Mouse (Mus musculus): ENCODE results near the gene Actrt2. TPM values are rescaled to one million over a fixed set of nuclear protein-coding genes. Genes with fewer than 3 reads are reported as not detected.

Gene Actrt2
- total RNA-seq, 2 experiments from 2014 or later, result not detected

- intact Hi-C loops (cut with DNase I), result no loop called here
- no peak for TF ChIP-seq CTCF (IDR thresholded peaks at IDR 0.05)
Observed at GRCm38 (mm10) chr4:154700436-154700835, 32.8 kb upstream of the Actrt2 start.

GRCm38 (mm10) chr4:154699236-154699635, 31.6 kb upstream of the Actrt2 start:
- Histone ChIP-seq H3K27ac (no peak overlapping the region), H3K4me3 (no peak overlapping the region)
- DNase-seq (ENCODE audit: extremely low spot score in 1 of 2, low spot score in 2 of 2), result no peak
- TF ChIP-seq CTCF (IDR thresholded peaks at IDR 0.05), result no peak
- intact Hi-C loops (cut with DNase I), result no loop called here

More at GRCm38 (mm10) chr4:154700436-154700835, 32.8 kb upstream of the Actrt2 start:
- H3K27ac ChIP-seq, result no peak overlapping the region
- DNase-seq (ENCODE audit: extremely low spot score in 1 of 2, low spot score in 2 of 2), result no peak
- H3K4me3 ChIP-seq, result no peak overlapping the region

GRCm38 (mm10) chr4:154698631-154699030, 31.0 kb upstream of the Actrt2 start:
- intact Hi-C loops (cut with DNase I), result no loop called here
- Histone ChIP-seq H3K27ac (no peak overlapping the region), H3K4me3 (no peak overlapping the region)
- no peak for DNase-seq (ENCODE audit: extremely low spot score in 1 of 2, low spot score in 2 of 2)
- no peak for TF ChIP-seq CTCF (IDR thresholded peaks at IDR 0.05)

GRCm38 (mm10) chr4:154698021-154698590, 30.4 kb upstream of the Actrt2 start:
- TF ChIP-seq CTCF (IDR thresholded peaks at IDR 0.05), result no peak
- H3K4me3 ChIP-seq, result no peak overlapping the region
- no peak for DNase-seq (ENCODE audit: extremely low spot score in 1 of 2, low spot score in 2 of 2)
- intact Hi-C loops (cut with DNase I), result no loop called here
- H3K27ac ChIP-seq, result no peak overlapping the region

GRCm38 (mm10) chr4:154697476-154697875, 29.8 kb upstream of the Actrt2 start:
- intact Hi-C loops (cut with DNase I), result no loop called here
- DNase-seq (ENCODE audit: extremely low spot score in 1 of 2, low spot score in 2 of 2), result no peak
- H3K27ac ChIP-seq, result no peak overlapping the region
- no peak overlapping the region for H3K4me3 ChIP-seq
- TF ChIP-seq CTCF (IDR thresholded peaks at IDR 0.05), result no peak

GRCm38 (mm10) chr4:154696552-154696951, 28.9 kb upstream of the Actrt2 start:
- no peak for DNase-seq (ENCODE audit: extremely low spot score in 1 of 2, low spot score in 2 of 2)
- Histone ChIP-seq H3K4me3 (no peak overlapping the region), H3K27ac (no peak overlapping the region)
- no peak; the same call in 1 of the 2 replicates for TF ChIP-seq CTCF (IDR thresholded peaks at IDR 0.05)
- intact Hi-C loops (cut with DNase I), result no loop called here

- no peak for TF ChIP-seq CTCF (IDR thresholded peaks at IDR 0.05)
- intact Hi-C loops (cut with DNase I), result no loop called here
- no peak for DNase-seq (ENCODE audit: extremely low spot score in 1 of 2, low spot score in 2 of 2)
- H3K27ac ChIP-seq, result no peak overlapping the region
- no peak overlapping the region for H3K4me3 ChIP-seq
Observed at GRCm38 (mm10) chr4:154696146-154696545, 28.5 kb upstream of the Actrt2 start.

GRCm38 (mm10) chr4:154694361-154694760, 26.7 kb upstream of the Actrt2 start:
- TF ChIP-seq CTCF (IDR thresholded peaks at IDR 0.05), result no peak
- Histone ChIP-seq H3K4me3 (no peak overlapping the region), H3K27ac (no peak overlapping the region)
- intact Hi-C loops (cut with DNase I), result no loop called here
- no peak for DNase-seq (ENCODE audit: extremely low spot score in 1 of 2, low spot score in 2 of 2)

- no peak overlapping the region for H3K4me3 ChIP-seq
- intact Hi-C loops (cut with DNase I), result no loop called here
- TF ChIP-seq CTCF (IDR thresholded peaks at IDR 0.05), result no peak
- DNase-seq (ENCODE audit: extremely low spot score in 1 of 2, low spot score in 2 of 2), result no peak
- H3K27ac ChIP-seq, result no peak overlapping the region
Observed at GRCm38 (mm10) chr4:154693348-154694015, 25.8 kb upstream of the Actrt2 start.

GRCm38 (mm10) chr4:154683068-154683752, 15.5 kb upstream of the Actrt2 start:
- DNase-seq (ENCODE audit: extremely low spot score in 1 of 2, low spot score in 2 of 2), result no peak
- no peak for TF ChIP-seq CTCF (IDR thresholded peaks at IDR 0.05)
- no peak overlapping the region for H3K4me3 ChIP-seq
- no peak overlapping the region for H3K27ac ChIP-seq
- intact Hi-C loops (cut with DNase I), result no loop called here

- no peak for DNase-seq (ENCODE audit: extremely low spot score in 1 of 2, low spot score in 2 of 2)
- H3K27ac ChIP-seq, result no peak overlapping the region
- intact Hi-C loops (cut with DNase I), result no loop called here
- no peak for TF ChIP-seq CTCF (IDR thresholded peaks at IDR 0.05)
- H3K4me3 ChIP-seq, result no peak overlapping the region
Observed at GRCm38 (mm10) chr4:154682311-154682710, 14.6 kb upstream of the Actrt2 start.

GRCm38 (mm10) chr4:154675441-154676000, 7.9 kb upstream of the Actrt2 start:
- no peak for TF ChIP-seq CTCF (IDR thresholded peaks at IDR 0.05)
- no peak for DNase-seq (ENCODE audit: extremely low spot score in 1 of 2, low spot score in 2 of 2)
- intact Hi-C loops (cut with DNase I), result loop anchor here (2.0 kb wide), 1 partner anchor 347 kb away; no protein-coding TSS in a partner anchor
- H3K4me3 ChIP-seq, result no peak overlapping the region
- no peak overlapping the region for H3K27ac ChIP-seq
